Mouse (Mus musculus) intestine, embryonic 14.5 days (tissue): Measurements from ENCODE around the gene Ppm1m. TPM values are rescaled to one million over a fixed set of nuclear protein-coding genes. Genes with fewer than 3 reads are reported as not detected.
"Not testable (repeated sequence)": the region's sequence is repeated elsewhere in the genome, so short reads cannot be mapped to it uniquely, and the experiment has no call there.

Source experiments
- ATAC-seq: fragments of 200-750 bp; cut with Nextera tagmentation; replicated peaks from 2 replicates; pipeline ENCODE4 v1.8.0; 2017; ENCODE audit warnings: low read depth, moderate number of reproducible peaks, moderate TSS enrichment, moderate library complexity; ENCODE audit not compliant: low FRiP score, low TSS enrichment
- DNase-seq: peaks from one replicate; pipeline ENCODE4 v3.0.0-alpha.2; 2018; ENCODE audit warnings: low spot score
- H3K27ac ChIP-seq: fragments of 300-500 bp; sonication (generic); 2 replicates; pipeline ENCODE4 v1.5.1; 2014; ENCODE audit warnings: low read depth, mild to moderate bottlenecking, control low read depth
- H3K27me3 ChIP-seq: fragments of 300-500 bp; sonication (generic); replicated peaks from 2 replicates; pipeline ENCODE4 v1.6.1; 2014; ENCODE audit warnings: low read length, control low read depth; ENCODE audit not compliant: control insufficient read depth, insufficient read depth
- H3K36me3 ChIP-seq: fragments of 300-500 bp; sonication (generic); 2 replicates; pipeline ENCODE4 v1.6.1; 2014; ENCODE audit warnings: low read length, control low read depth; ENCODE audit not compliant: control insufficient read depth, insufficient read depth
- H3K4me1 ChIP-seq: fragments of 300-500 bp; sonication (generic); replicated peaks from 2 replicates; pipeline ENCODE4 v1.6.1; 2014; ENCODE audit warnings: low read length, control low read depth, mixed read lengths; ENCODE audit not compliant: control insufficient read depth, insufficient read depth
- H3K4me2 ChIP-seq: fragments of 300-500 bp; sonication (generic); 2 replicates; pipeline ENCODE4 v1.6.1; 2014; ENCODE audit warnings: low read length
- H3K4me3 ChIP-seq: fragments of 300-500 bp; sonication (generic); 2 replicates; pipeline ENCODE4 v1.5.1; 2014; ENCODE audit warnings: low read depth, low read length, control low read depth, mixed read lengths
- H3K9ac ChIP-seq: fragments of 300-500 bp; sonication (generic); 2 replicates; pipeline ENCODE4 v1.6.1; 2014; ENCODE audit warnings: mild to moderate bottlenecking, low read length
- H3K9me3 ChIP-seq: fragments of 300-500 bp; sonication (generic); 2 replicates; pipeline ENCODE4 v1.6.1; 2016; ENCODE audit warnings: low read length, control low read depth; ENCODE audit not compliant: control insufficient read depth
- WGBS: fragments of 180-500 bp; shearing (Covaris S2); extraction: QIAGEN DNeasy Blood & Tissue Kit; methylation state at CpG from one replicate; pipeline ENCODE4 v1.1.7; 2014; 5-methylcytosine and 5-hydroxymethylcytosine counted together
- polyA plus RNA-seq: library from polyadenylated mRNA; unstranded; fragments of >200 nt; fragmentation: Nextera tagmentation; extraction: Ambion mirVana; gene quantifications from 2 replicates; pipeline ENCODE4 v1.2.1, GENCODE M21; 2014

Gene Ppm1m
- polyA plus RNA-seq, 1 experiment from 2014 or later = 33.6 TPM

- Histone ChIP-seq H3K9me3 (no peaks in the 10 kb centered on the region), H3K4me3 (peak overlapping the region; percentile 82; the same call in 1 of the 2 replicates), H3K9ac (no peak overlapping the region), H3K27me3 (no peaks in the 10 kb centered on the region), H3K27ac (no peak overlapping the region), H3K36me3 (peaks cover 23% of the 10 kb centered on the region), H3K4me1 (peaks cover 32% of the 10 kb centered on the region), H3K4me2 (peak overlapping the region; percentile 59)
- no peak for ATAC-seq
- WGBS = 57% methylated on average over 2 of the region's 2 CpGs
- no peak for DNase-seq
Observed at GRCm38 (mm10) chr9:106173363-106173762, 26.2 kb downstream of the Ppm1m start.

GRCm38 (mm10) chr9:106172527-106172926 is 27.0 kb downstream of the Ppm1m start:
- 3% methylated on average over 3 of the region's 3 CpGs for WGBS

DNA sequence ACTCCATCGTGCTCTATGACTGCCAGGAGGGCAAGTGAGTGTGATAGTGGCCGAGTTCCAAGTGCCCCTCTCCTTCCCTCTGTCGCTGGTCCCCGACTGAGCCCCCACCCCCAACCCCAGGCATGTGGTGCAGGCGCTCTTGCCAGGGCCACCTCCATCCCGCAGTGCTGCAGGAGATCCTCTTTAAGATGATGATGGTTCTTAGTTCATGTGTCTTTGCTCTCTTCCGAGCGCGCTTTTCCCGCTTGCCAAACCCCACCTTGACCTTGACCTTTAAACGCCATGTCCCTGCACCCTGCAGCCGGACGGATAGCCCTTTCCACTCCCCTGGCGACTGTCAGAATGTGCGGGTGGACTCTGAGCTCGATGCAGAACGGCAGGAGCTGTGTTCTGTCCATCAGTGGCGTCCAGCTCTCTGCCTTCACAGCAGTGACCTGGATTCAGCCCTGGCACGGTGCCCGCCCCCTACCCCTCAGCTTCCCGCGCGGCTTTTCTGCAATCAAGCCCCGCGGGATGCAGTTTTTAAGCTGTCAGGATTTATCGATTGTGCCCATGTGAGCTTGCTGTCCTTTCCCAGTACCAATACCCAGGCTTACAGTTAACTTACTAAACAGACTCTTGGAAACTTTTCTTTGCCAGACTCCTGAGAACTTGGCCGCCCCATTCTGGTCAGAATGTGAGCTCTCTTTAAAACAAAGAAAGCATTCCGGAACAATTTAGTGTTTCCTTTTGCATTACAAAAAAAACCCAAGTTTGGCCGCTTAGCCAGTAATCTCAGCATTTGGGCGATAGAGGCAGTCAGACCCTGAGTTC is 28.0 kb downstream of the Ppm1m start:
- peaks cover 32% of the 10 kb centered on the region for H3K4me1 ChIP-seq
- peaks cover 5% of the 10 kb centered on the region for H3K36me3 ChIP-seq
- no peaks in the 10 kb centered on the region for H3K27me3 ChIP-seq
- ATAC-seq (peak; percentile 51), DNase-seq (peak; percentile 83)
- peak overlapping the region; percentile 82 for H3K4me3 ChIP-seq
- H3K9me3 ChIP-seq = no peaks in the 10 kb centered on the region
- H3K4me2 ChIP-seq = peak overlapping the region; percentile 59
- H3K27ac ChIP-seq = peak overlapping the region; percentile 91
- under 1% methylated on average over 30 of the region's 30 CpGs for WGBS
- H3K9ac ChIP-seq = peak overlapping the region; percentile 76

More at GRCm38 (mm10) chr9:106172527-106172926, 27.0 kb downstream of the Ppm1m start:
- Histone ChIP-seq H3K27ac (no peak overlapping the region), H3K9me3 (no peaks in the 10 kb centered on the region), H3K9ac (peak overlapping the region; percentile 76), H3K4me2 (peak overlapping the region; percentile 59), H3K4me1 (peaks cover 32% of the 10 kb centered on the region), H3K36me3 (peaks cover 15% of the 10 kb centered on the region), H3K27me3 (no peaks in the 10 kb centered on the region), H3K4me3 (peak overlapping the region; percentile 82)
- ATAC-seq (no peak), DNase-seq (no peak)

DNA sequence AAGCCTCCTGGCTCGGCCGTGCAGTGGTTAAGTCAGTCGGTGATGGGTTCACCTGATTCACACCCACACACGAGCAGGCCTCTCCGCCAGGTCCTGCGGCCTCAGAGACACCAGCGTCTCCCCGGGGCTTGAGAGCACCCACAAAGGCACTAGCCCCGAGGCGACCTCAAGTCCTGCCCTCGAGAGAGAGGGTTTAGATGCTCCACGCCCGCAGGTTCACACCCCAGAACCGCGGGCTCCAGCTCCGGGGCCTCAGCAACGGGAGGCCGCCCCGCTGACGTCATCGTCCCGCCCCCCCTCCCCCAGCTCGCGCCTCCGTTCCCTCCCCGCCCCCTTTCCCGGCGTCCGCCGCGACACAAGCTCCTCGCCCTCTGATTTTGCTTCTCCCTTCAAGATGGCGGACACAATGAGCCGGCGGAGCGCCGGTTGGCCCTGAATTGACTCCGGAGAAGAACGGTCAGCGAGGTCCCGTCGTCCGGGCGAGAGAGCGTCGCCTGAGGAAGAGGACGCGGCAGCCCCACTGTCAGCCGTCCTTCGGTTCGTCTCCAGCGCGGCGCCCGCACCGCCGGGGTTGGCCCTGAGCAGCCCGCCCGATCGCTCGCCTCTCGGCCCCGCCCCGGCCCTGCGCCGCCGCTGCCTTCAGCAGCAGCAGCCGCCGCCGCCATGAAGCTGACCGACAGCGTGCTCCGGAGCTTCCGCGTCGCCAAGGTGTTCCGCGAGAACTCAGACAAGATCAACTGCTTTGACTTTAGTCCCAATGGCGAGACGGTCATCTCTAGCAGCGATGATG is 28.8 kb downstream of the Ppm1m start, which contains the start of gene Wdr82:
TSS of gene Wdr82 (plus strand) at position 373 of the 790 bp plus-strand sequence.
- H3K4me1 ChIP-seq = peaks cover 30% of the 10 kb centered on the region
- peak; percentile 96 for DNase-seq
- H3K4me3 ChIP-seq = peak within 1 kb of the TSS; percentile 82
- H3K9ac ChIP-seq = peak within 1 kb of the TSS; percentile 76
- ATAC-seq = peak; percentile 93
- WGBS = under 1% methylated on average over 73 of the region's 81 CpGs
- peak within 1 kb of the TSS; percentile 73 for H3K4me2 ChIP-seq
- no peaks in the 10 kb centered on the region for H3K36me3 ChIP-seq
- no peaks in the 10 kb centered on the region for H3K9me3 ChIP-seq
- H3K27ac ChIP-seq = peak within 1 kb of the TSS; percentile 91
- H3K27me3 ChIP-seq = no peaks in the 10 kb centered on the region

GRCm38 (mm10) chr9:106169917-106170316 is 29.6 kb downstream of the Ppm1m start:
- WGBS = 32% methylated on average over 6 of the region's 6 CpGs
- no peak overlapping the region for H3K27ac ChIP-seq

GRCm38 (mm10) chr9:106169006-106169405 is 30.5 kb downstream of the Ppm1m start:
- H3K36me3 ChIP-seq, H3K27me3 ChIP-seq, H3K4me3 ChIP-seq, H3K9ac ChIP-seq, H3K9me3 ChIP-seq, ATAC-seq, H3K27ac ChIP-seq, H3K4me2 ChIP-seq, DNase-seq: not testable (repeated sequence)
- H3K4me1 ChIP-seq = peaks cover 13% of the 10 kb centered on the region
- 88% methylated on average over 1 of the region's 1 CpGs for WGBS

More at GRCm38 (mm10) chr9:106169917-106170316, 29.6 kb downstream of the Ppm1m start:
- Histone ChIP-seq H3K36me3 (no peaks in the 10 kb centered on the region), H3K9me3 (no peaks in the 10 kb centered on the region), H3K27me3 (no peaks in the 10 kb centered on the region), H3K4me1 (peaks cover 21% of the 10 kb centered on the region), H3K4me2 (peak overlapping the region; percentile 73), H3K4me3 (peak overlapping the region; percentile 82; the same call in 1 of the 2 replicates), H3K9ac (no peak overlapping the region)
- ATAC-seq (no peak), DNase-seq (no peak)

- no peak overlapping the region for H3K9ac ChIP-seq
- no peak overlapping the region for H3K4me2 ChIP-seq
- ATAC-seq = no peak
- H3K4me3 ChIP-seq = no peak overlapping the region
- H3K9me3 ChIP-seq = no peaks in the 10 kb centered on the region
- no peak for DNase-seq
- H3K27ac ChIP-seq = no peak overlapping the region
- H3K4me1 ChIP-seq = 0 out of 2 replicates have a peak, but pooled peaks cover under 1% of the 10 kb centered on the region
- H3K36me3 ChIP-seq = no peaks in the 10 kb centered on the region
- WGBS = 50% methylated on average over 1 of the region's 1 CpGs
- no peaks in the 10 kb centered on the region for H3K27me3 ChIP-seq
Observed at GRCm38 (mm10) chr9:106167703-106168102, 31.8 kb downstream of the Ppm1m start.

DNA sequence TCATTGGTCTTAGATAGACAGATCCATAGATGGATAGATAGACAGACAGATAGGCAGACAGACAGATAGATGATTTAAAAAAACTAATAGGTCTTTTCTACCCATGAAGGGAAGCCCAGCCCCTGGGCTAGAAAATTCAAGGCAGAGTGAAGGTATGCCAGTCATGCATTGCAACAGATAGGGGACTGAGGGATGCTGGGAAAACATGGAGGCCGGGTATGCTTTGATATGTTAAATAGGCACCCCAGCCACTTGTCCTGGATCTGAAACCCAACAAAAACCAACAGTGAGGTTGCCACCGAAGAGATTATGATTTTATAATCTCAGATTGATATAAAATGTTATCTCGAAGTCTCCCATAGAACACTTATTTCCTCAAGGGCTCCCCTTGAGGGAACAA is 32.3 kb downstream of the Ppm1m start:
- Histone ChIP-seq H3K9me3 (no peaks in the 10 kb centered on the region), H3K27me3 (no peaks in the 10 kb centered on the region), H3K36me3 (no peaks in the 10 kb centered on the region), H3K4me3 (no peak overlapping the region), H3K4me1 (no peaks in the 10 kb centered on the region), H3K27ac (no peak overlapping the region), H3K9ac (no peak overlapping the region), H3K4me2 (no peak overlapping the region)
- 77% methylated on average over 3 of the region's 3 CpGs for WGBS
- ATAC-seq (no peak), DNase-seq (no peak)
